Mouse (Mus musculus) frontal cortex, adult (tissue): ENCODE results near the gene Amh.
"Not testable (repeated sequence)": the region's sequence is repeated elsewhere in the genome, so short reads cannot be mapped to it uniquely, and the experiment has no call there.

Experiments
- ATAC-seq: cut with Nextera tagmentation; 2 replicates; pipeline ENCODE4 v1.9.2; 2017; ENCODE audit warnings: mild to moderate bottlenecking, moderate library complexity, mixed read lengths; ENCODE audit not compliant: low TSS enrichment

The Amh gene

GRCm38 (mm10) chr10:80807057-80807627 is 2.1 kb downstream of the Amh start:
- peak; percentile 70 for ATAC-seq

DNA sequence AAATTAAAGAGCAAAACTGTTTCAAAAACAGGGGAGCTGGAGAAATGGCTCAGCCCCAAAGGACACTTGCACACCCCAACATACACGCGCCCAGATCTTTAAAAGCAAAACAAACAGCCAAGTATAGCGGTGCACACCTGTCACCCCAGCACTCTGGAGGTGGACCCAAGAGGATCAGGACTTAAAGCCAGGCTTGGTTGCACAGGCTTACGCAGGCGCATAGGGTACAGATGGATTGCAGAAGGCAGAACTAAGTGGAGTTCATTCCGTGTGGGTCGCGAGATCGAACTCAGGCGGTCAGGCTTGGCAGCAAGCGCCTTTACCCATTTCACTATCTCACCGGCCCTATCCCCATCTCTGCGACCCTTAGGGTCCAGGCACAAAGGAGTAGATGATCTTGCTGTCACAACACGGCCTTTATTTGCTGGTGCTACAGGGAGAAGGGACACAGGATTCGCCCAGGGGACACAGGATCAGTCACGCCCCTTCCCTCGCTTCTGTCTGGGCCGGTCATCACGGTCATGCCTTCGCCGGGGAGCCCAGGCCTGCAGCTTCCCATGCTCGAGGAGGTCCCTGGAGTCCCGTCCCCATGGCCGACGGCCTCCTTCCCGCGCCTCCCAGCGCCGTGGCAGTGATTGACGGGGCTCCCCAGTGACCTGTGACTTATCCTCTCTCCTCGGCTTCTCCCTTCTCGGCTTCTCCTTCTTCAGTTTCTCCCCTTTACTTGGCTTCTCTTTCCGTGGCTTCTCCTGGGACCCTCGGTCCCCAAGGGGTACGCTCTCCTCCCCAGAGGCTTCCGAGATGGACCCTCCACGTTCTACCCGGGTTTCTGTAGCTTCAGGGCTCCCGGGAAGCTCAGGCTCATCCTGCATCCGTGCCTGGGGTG is 3.3 kb downstream of the Amh start:
- no peak for ATAC-seq

- ATAC-seq: peak; percentile 34; the same call in 1 of the 2 replicates
Observed at GRCm38 (mm10) chr10:80808985-80809632, 4.1 kb downstream of the Amh start.

GRCm38 (mm10) chr10:80810084-80810483 is 5.0 kb downstream of the Amh start:
- no peak for ATAC-seq

GRCm38 (mm10) chr10:80812391-80813041 is 7.5 kb downstream of the Amh start:
- ATAC-seq: no peak

- no peak for ATAC-seq
Observed at GRCm38 (mm10) chr10:80813366-80813765, 8.3 kb downstream of the Amh start, which contains the start of gene Jsrp1. Gene Jsrp1, minus strand, starts transcription at chr10:80813498.

- ATAC-seq: no peak
Observed at GRCm38 (mm10) chr10:80814800-80815199, 9.8 kb downstream of the Amh start.

- ATAC-seq: not testable (repeated sequence)
Observed at GRCm38 (mm10) chr10:80816303-80816702, 11.3 kb downstream of the Amh start.

GRCm38 (mm10) chr10:80817164-80817563 is 12.1 kb downstream of the Amh start:
- ATAC-seq: no peak

GRCm38 (mm10) chr10:80817955-80818354 is 12.9 kb downstream of the Amh start:
- not testable (repeated sequence) for ATAC-seq

DNA sequence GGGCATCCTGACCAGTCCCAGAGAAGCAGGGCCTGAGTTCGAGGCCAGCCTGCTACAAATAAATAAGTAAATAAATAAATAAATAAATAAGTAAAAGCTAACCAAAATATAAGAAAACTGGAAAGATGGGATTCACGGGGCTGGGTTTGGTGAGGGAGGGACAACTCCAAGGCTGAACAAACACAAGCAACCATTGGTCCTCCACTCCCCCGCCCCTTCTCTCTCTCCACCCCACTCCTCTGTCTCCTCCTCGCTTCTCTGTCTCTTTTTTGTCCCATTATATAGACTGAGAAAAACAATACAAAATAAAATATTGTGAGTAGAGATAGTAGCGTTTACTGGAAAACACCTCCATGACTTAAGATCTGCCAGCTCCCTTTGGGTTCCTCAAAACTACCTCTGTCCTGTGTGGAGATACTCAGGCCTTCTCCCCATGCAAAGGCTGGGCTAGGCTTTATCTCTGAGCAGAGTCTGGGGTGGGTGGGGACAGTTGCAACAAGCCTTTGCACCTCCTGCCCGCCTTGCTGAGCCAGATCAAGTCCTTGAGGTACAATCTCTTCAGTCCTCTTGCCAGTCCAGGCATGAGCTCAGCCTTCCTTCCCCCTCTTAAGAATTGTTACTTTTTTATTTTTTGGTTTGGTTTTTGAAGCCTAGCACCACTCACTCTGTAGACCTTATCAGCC is 13.7 kb downstream of the Amh start:
- no peak for ATAC-seq

GRCm38 (mm10) chr10:80819406-80819805 is 14.4 kb downstream of the Amh start:
- no peak for ATAC-seq

DNA sequence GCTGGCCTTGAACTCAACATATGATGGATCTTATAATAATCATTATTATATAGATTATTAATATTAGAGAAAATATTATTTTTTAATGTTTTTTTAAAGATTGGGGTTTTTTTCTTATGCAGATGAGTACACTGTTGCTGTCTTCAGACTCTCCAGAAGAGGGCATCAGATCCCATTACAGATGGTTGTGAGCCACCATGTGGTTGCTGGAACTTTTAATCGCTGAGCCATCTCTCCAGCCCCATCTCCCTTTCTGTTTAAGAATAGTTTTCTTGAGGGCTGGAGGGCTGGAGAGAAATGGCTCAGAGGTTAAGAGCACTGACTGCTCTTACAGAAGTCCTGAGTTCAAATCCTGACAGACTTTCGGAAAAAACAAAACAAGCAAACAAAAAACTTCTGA is 16.9 kb downstream of the Amh start:
- no peak for ATAC-seq

- ATAC-seq: no peak
Observed at GRCm38 (mm10) chr10:80822528-80822927, 17.5 kb downstream of the Amh start.

DNA sequence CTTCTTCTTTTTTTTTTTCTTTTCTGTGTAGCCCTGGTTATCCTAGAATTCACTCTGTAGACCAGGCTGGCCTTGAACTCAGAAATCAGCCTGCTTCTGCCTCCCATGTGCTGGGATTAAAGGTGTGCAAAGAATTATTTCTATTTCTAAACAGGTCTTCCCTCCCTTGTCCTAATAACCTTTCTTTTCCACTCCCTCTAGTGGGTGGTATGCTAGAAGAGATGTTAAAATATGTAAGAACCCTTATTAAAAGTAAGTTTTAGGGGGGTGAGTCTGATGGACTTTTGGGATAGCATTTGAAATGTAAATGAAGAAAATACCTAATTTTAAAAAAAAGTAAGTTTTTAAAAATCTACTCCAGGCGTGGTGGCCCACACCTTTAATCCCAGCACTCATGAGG is 18.3 kb downstream of the Amh start:
- ATAC-seq: no peak

GRCm38 (mm10) chr10:80823847-80824643 is 19.0 kb downstream of the Amh start:
- no peak for ATAC-seq

GRCm38 (mm10) chr10:80824827-80825226 is 19.8 kb downstream of the Amh start:
- no peak for ATAC-seq

- peak; percentile 95 for ATAC-seq
Observed at GRCm38 (mm10) chr10:80826151-80827062, 21.4 kb downstream of the Amh start, which contains the start of gene Oaz1. Gene Oaz1, plus strand, starts transcription at chr10:80826656.

DNA sequence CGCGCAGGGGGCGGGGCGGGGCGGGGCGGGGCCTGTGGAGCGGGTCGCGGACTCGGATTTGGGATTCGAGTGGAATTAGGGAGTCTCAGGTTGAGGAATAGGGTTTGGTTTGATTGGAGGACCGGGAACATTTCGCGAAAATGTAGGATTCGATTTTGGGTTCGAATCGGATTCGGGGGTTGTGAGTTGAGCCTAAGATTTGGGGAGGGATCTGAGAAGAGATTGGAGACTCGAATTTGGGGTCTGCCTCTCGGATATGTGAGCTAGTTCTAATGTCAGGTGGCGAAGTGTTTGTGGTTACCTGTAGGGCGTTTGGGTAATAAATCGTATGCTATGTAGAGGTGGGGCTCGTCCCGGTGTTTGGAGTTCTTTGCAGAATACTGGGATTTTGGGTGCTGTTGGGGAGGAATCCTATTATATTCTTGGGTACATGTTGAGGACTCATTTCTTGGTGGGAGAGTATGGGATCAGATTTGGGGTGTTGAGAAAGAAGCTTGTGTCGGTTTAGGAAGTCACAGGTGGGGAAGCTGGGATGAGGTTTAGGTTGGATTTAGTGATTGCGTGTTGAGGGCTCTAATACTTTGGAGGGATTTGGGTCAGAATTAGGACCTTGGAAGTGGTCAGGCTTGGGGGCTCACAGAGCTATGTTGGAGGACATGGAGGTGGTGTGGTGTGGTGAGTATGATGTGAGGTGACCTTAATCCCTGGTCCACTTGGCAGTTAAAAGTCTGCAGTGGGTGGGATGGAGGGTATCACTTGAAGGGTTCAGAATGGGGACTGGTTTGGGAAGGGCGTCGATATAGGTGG is 22.2 kb downstream of the Amh start:
- no peak for ATAC-seq
